Mouse (Mus musculus): Measurements from ENCODE around the gene Olfr1357.

- TF ChIP-seq CTCF (IDR thresholded peaks at IDR 0.05; ENCODE audit: extremely low read depth, insufficient read depth, insufficient read length, insufficient replicate concordance) (no peak), POLR2A (IDR thresholded peaks at IDR 0.05; ENCODE audit: low read depth, low read length) (no peak)
These were observed 27.1 kb downstream of the Olfr1357 start for GRCm38 (mm10) chr10:78590744-78591143.

All from spleen, adult 2 months (tissue).